Mouse (Mus musculus) heart, adult 2 months (tissue): Measurements from ENCODE around the gene Vps13d.

ENCODE experiments used
- CTCF ChIP-seq: fragments of 200-600 bp; IDR thresholded peaks from 2 replicates; pipeline ENCODE4 v1.8.1; 2022; ENCODE audit warnings: antibody characterized with exemption, mild to moderate bottlenecking, moderate library complexity
- POLR2A ChIP-seq: fragments of 200-500 bp; IDR thresholded peaks from 2 replicates; pipeline ENCODE4 v1.6.1; 2011; ENCODE audit warnings: mild to moderate bottlenecking, low read depth, low read length, control low read depth; ENCODE audit not compliant: insufficient read depth

- TF ChIP-seq CTCF (no peak), POLR2A (no peak)
These were observed 201.5 kb downstream of the Vps13d start for GRCm38 (mm10) chr4:144993047-144993917.
